11 mouse cellular contexts compared by ENCODE assay signal in genomic region chr17:43147935-43148334, GRCm38 (mm10).
DNase-seq lines count a peak whose midpoint lies in the region; ATAC-seq and TF ChIP-seq lines count a peak whose summit lies in the region.
"Had no signal": no experiment of that assay in that cellular context is flagged by ENCODE, and none has a peak within 500 bp of the region (broad histone marks: within the 10 kb centered on the region; RNA-seq: fewer than 3 reads in every experiment).

No protein-coding gene starts in this region.

- no peak for TF ChIP-seq POLR2A in limb, embryonic 14.5 days (IDR thresholded peaks at IDR 0.05; ENCODE audit: borderline replicate concordance, extremely low read depth, insufficient read depth, insufficient read length)

- DNase-seq in hindbrain, embryonic 11.5 days (ENCODE audit: low spot score): peak; percentile 27
- no peak for DNase-seq in hindbrain, embryonic 14.5 days (ENCODE audit: low spot score)
- DNase-seq in ZHBTc4 (ENCODE audit: low read depth, low spot score): peak; percentile 85
- DNase-seq in limb, embryonic 14.5 days (ENCODE audit: low spot score): peak; percentile 46
- no peak for DNase-seq in urinary bladder, postnatal 36 days (ENCODE audit: low spot score in 2 of 2)
- DNase-seq in thymus, postnatal 4 days: no peak
- DNase-seq: adrenal gland, adult 2 months; cerebellum, adult 8-10 months had no signal

- no peaks in the 10 kb centered on the region for H3K27me3 ChIP-seq in hindbrain, embryonic 11.5 days (ENCODE audit: control insufficient read depth, insufficient read depth, low read length)
- H3K27me3 ChIP-seq in hindbrain, embryonic 14.5 days (ENCODE audit: control insufficient read depth, insufficient read depth, low read length): no peaks in the 10 kb centered on the region
- H3K27me3 ChIP-seq in intestine, embryonic 16.5 days (replicated peaks; ENCODE audit: control insufficient read depth, insufficient read depth, low read length): no peaks in the 10 kb centered on the region
- H3K27me3 ChIP-seq in limb, embryonic 14.5 days (ENCODE audit: control insufficient read depth, insufficient read depth, low read length): no peaks in the 10 kb centered on the region
- H3K27me3 ChIP-seq: neural tube, embryonic 13.5 days had no signal

- H3K4me1 ChIP-seq in hindbrain, embryonic 11.5 days (replicated peaks; ENCODE audit: control insufficient read depth, insufficient read depth, low read length): no peaks in the 10 kb centered on the region; the same call in 1 of the 2 replicates
- no peaks in the 10 kb centered on the region for H3K4me1 ChIP-seq in hindbrain, embryonic 14.5 days (replicated peaks; ENCODE audit: control insufficient read depth, insufficient read depth, low read length)
- H3K4me1 ChIP-seq in intestine, embryonic 16.5 days (ENCODE audit: control insufficient read depth, insufficient read depth, low read length): peaks cover 9% of the 10 kb centered on the region
- H3K4me1 ChIP-seq in limb, embryonic 14.5 days (ENCODE audit: control insufficient read depth, insufficient read depth, low read length): peaks cover 8% of the 10 kb centered on the region

- 0% methylated on average over 3 of the region's 3 CpGs for WGBS in hindbrain, embryonic 11.5 days
- 5% methylated on average over 3 of the region's 3 CpGs for WGBS in hindbrain, embryonic 14.5 days
- WGBS in intestine, embryonic 16.5 days: 5% methylated on average over 3 of the region's 3 CpGs
- WGBS in limb, embryonic 14.5 days: 6% methylated on average over 3 of the region's 3 CpGs

- no peaks in the 10 kb centered on the region for H3K9me3 ChIP-seq in hindbrain, embryonic 11.5 days (ENCODE audit: control insufficient read depth, low read length)
- H3K9me3 ChIP-seq in hindbrain, embryonic 14.5 days (ENCODE audit: control insufficient read depth, low read length): no peaks in the 10 kb centered on the region
- no peaks in the 10 kb centered on the region for H3K9me3 ChIP-seq in intestine, embryonic 16.5 days (ENCODE audit: control insufficient read depth, low read length)
- no peaks in the 10 kb centered on the region for H3K9me3 ChIP-seq in limb, embryonic 14.5 days (ENCODE audit: control insufficient read depth, low read length)
- H3K9me3 ChIP-seq: neural tube, embryonic 13.5 days had no signal

- no peak overlapping the region for H3K4me2 ChIP-seq in hindbrain, embryonic 11.5 days (replicated peaks; ENCODE audit: low read depth, low read length)
- no peak overlapping the region for H3K4me2 ChIP-seq in hindbrain, embryonic 14.5 days (replicated peaks)
- H3K4me2 ChIP-seq in intestine, embryonic 16.5 days (ENCODE audit: low read depth, low read length): no peak overlapping the region
- no peak overlapping the region for H3K4me2 ChIP-seq in limb, embryonic 14.5 days (replicated peaks; ENCODE audit: low read depth, low read length, severe bottlenecking)
- H3K4me2 ChIP-seq: liver, embryonic 11.5 days; neural tube, embryonic 13.5 days had no signal

- H3K36me3 ChIP-seq in hindbrain, embryonic 11.5 days (ENCODE audit: control insufficient read depth, insufficient read depth, low read length): no peaks in the 10 kb centered on the region
- H3K36me3 ChIP-seq in hindbrain, embryonic 14.5 days (replicated peaks; ENCODE audit: control insufficient read depth, insufficient read depth): no peaks in the 10 kb centered on the region
- no peaks in the 10 kb centered on the region for H3K36me3 ChIP-seq in intestine, embryonic 16.5 days (ENCODE audit: control insufficient read depth, insufficient read depth, low read length)
- H3K36me3 ChIP-seq in limb, embryonic 14.5 days (ENCODE audit: control insufficient read depth, insufficient read depth, low read length): no peaks in the 10 kb centered on the region
- H3K36me3 ChIP-seq: neural tube, embryonic 13.5 days had no signal

- no peak overlapping the region for H3K27ac ChIP-seq in hindbrain, embryonic 11.5 days (ENCODE audit: low read depth, low read length)
- H3K27ac ChIP-seq in hindbrain, embryonic 14.5 days: no peak overlapping the region
- no peak overlapping the region for H3K27ac ChIP-seq in intestine, embryonic 16.5 days (ENCODE audit: low read length)
- H3K27ac ChIP-seq in limb, embryonic 14.5 days (replicated peaks; ENCODE audit: low read depth, low read length): no peak overlapping the region
- H3K27ac ChIP-seq: neural tube, embryonic 13.5 days had no signal

- ATAC-seq in hindbrain, embryonic 11.5 days (ENCODE audit: low FRiP score): peak; percentile 40; the same call in 1 of the 2 replicates
- ATAC-seq in hindbrain, embryonic 14.5 days (ENCODE audit: low FRiP score): no peak
- ATAC-seq in intestine, embryonic 16.5 days: 0 out of 2 replicates have a peak, but pooled peaks have one; percentile 31
- no peak for ATAC-seq in limb, embryonic 14.5 days (ENCODE audit: low FRiP score, low read depth)

- H3K4me3 ChIP-seq in hindbrain, embryonic 11.5 days (ENCODE audit: low read depth, low read length): no peak overlapping the region
- no peak overlapping the region for H3K4me3 ChIP-seq in hindbrain, embryonic 14.5 days (replicated peaks; ENCODE audit: low read length)
- H3K4me3 ChIP-seq in intestine, embryonic 16.5 days (ENCODE audit: low read length): no peak overlapping the region
- H3K4me3 ChIP-seq in limb, embryonic 14.5 days (replicated peaks; ENCODE audit: low read length): no peak overlapping the region
- H3K4me3 ChIP-seq: neural tube, embryonic 13.5 days had no signal

- no peak overlapping the region for H3K9ac ChIP-seq in hindbrain, embryonic 11.5 days (ENCODE audit: low read depth, low read length)
- H3K9ac ChIP-seq in hindbrain, embryonic 14.5 days: no peak overlapping the region
- H3K9ac ChIP-seq in intestine, embryonic 16.5 days (ENCODE audit: low read depth, low read length): no peak overlapping the region
- H3K9ac ChIP-seq in limb, embryonic 14.5 days (ENCODE audit: low read depth, low read length, severe bottlenecking): no peak overlapping the region
- H3K9ac ChIP-seq: neural tube, embryonic 13.5 days had no signal

Comparison
In these comparisons a context has a peak if more than half of its experiments do, and no peak if none do; other contexts are left out.
1. ATAC-seq: peak in hindbrain, embryonic 11.5 days (single experiment) and intestine, embryonic 16.5 days (single experiment); none in hindbrain, embryonic 14.5 days (single experiment) and limb, embryonic 14.5 days (single experiment).
2. DNase-seq: peak in hindbrain, embryonic 11.5 days (single experiment), ZHBTc4 (single experiment) and limb, embryonic 14.5 days (single experiment); none in hindbrain, embryonic 14.5 days (single experiment), urinary bladder, postnatal 36 days (0 of 2) and thymus, postnatal 4 days (single experiment).